15 mouse cellular contexts compared by ENCODE assay signal in genomic region chr4:54646459-54646858, GRCm38 (mm10).
DNase-seq lines count a peak whose midpoint lies in the region; ATAC-seq and TF ChIP-seq lines count a peak whose summit lies in the region.
"Had no signal": no experiment of that assay in that cellular context is flagged by ENCODE, and none has a peak within 500 bp of the region (broad histone marks: within the 10 kb centered on the region; RNA-seq: fewer than 3 reads in every experiment).

No protein-coding gene starts in this region.

- DNase-seq in heart, postnatal 4 days, result no peak
- no peak for DNase-seq in neural tube, embryonic 10.5 days (ENCODE audit: extremely low spot score, low spot score)
- peak; percentile 27 to 39 for DNase-seq in layer of hippocampus, postnatal 10 days (ENCODE audit: low spot score in 2 of 2)
- no peak for DNase-seq in T-cell, adult 2 months (ENCODE audit: low spot score)
- DNase-seq in gastrocnemius, adult 8-10 months (ENCODE audit: low spot score in 2 of 2), result no peak
- DNase-seq: cerebellum, postnatal 14 days; gastrocnemius, adult 2 months; liver, embryonic 13.5 days; lung, postnatal 4 days; thymus, postnatal 14 days had no signal

- no peak for TF ChIP-seq CTCF in olfactory bulb, adult 2 months (IDR thresholded peaks at IDR 0.05; ENCODE audit: insufficient read depth, low read depth, low read length)

- no peaks in the 10 kb centered on the region for H3K36me3 ChIP-seq in heart, embryonic 13.5 days
- no peaks in the 10 kb centered on the region for H3K36me3 ChIP-seq in neural tube, embryonic 13.5 days
- H3K36me3 ChIP-seq: liver, embryonic 13.5 days had no signal

- H3K4me1 ChIP-seq in heart, embryonic 13.5 days, result peaks cover 27% of the 10 kb centered on the region
- H3K4me1 ChIP-seq in neural tube, embryonic 13.5 days (replicated peaks), result peaks cover 7% of the 10 kb centered on the region
- peaks cover 5% of the 10 kb centered on the region for H3K4me1 ChIP-seq in olfactory bulb, adult 2 months (ENCODE audit: control insufficient read depth, insufficient read depth, low read length)
- H3K4me1 ChIP-seq: liver, embryonic 13.5 days had no signal

- no peak overlapping the region for H3K9ac ChIP-seq in heart, embryonic 13.5 days
- no peak overlapping the region for H3K9ac ChIP-seq in neural tube, embryonic 13.5 days
- H3K9ac ChIP-seq: liver, embryonic 13.5 days had no signal

- H3K4me2 ChIP-seq in heart, embryonic 13.5 days, result peak overlapping the region; percentile 46
- no peak overlapping the region for H3K4me2 ChIP-seq in neural tube, embryonic 13.5 days
- H3K4me2 ChIP-seq: liver, embryonic 13.5 days had no signal

- H3K4me3 ChIP-seq in heart, embryonic 13.5 days, result no peak overlapping the region
- no peak overlapping the region for H3K4me3 ChIP-seq in neural tube, embryonic 13.5 days
- no peak overlapping the region for H3K4me3 ChIP-seq in olfactory bulb, adult 2 months (ENCODE audit: insufficient read depth, low read depth, low read length)
- H3K4me3 ChIP-seq: gastrocnemius, adult 2 months; liver, embryonic 13.5 days; myocyte had no signal

- TF ChIP-seq POLR2A in olfactory bulb, adult 2 months (IDR thresholded peaks at IDR 0.05; ENCODE audit: insufficient read depth, low read depth, low read length), result no peak

- WGBS in heart, embryonic 13.5 days, result 39% methylated on average over 8 of the region's 8 CpGs
- 58% methylated on average over 8 of the region's 8 CpGs for WGBS in neural tube, embryonic 13.5 days
- 18% methylated on average over 8 of the region's 8 CpGs for WGBS in olfactory bulb, adult 2 months

- ATAC-seq in heart, embryonic 13.5 days (ENCODE audit: extremely low read depth, insufficient number of reproducible peaks, low FRiP score, low TSS enrichment), result no peak
- ATAC-seq in neural tube, embryonic 13.5 days (ENCODE audit: low read depth), result no peak

- H3K9me3 ChIP-seq in heart, embryonic 13.5 days, result no peaks in the 10 kb centered on the region
- no peaks in the 10 kb centered on the region for H3K9me3 ChIP-seq in neural tube, embryonic 13.5 days
- H3K9me3 ChIP-seq: liver, embryonic 13.5 days had no signal

- peak overlapping the region; percentile 48 for H3K27ac ChIP-seq in heart, embryonic 13.5 days (replicated peaks)
- peak overlapping the region; percentile 39; the same call in 1 of the 2 replicates for H3K27ac ChIP-seq in neural tube, embryonic 13.5 days (replicated peaks)
- 0 out of 2 replicates have a peak overlapping the region, but pooled peaks have one; percentile 44 for H3K27ac ChIP-seq in olfactory bulb, adult 2 months (ENCODE audit: insufficient read depth, low read depth, low read length)
- H3K27ac ChIP-seq: gastrocnemius, adult 2 months; kidney, postnatal 0 days; liver, embryonic 13.5 days had no signal

- no peaks in the 10 kb centered on the region for H3K27me3 ChIP-seq in heart, embryonic 13.5 days (replicated peaks)
- H3K27me3 ChIP-seq in neural tube, embryonic 13.5 days, result no peaks in the 10 kb centered on the region
- H3K27me3 ChIP-seq: liver, embryonic 13.5 days had no signal

Comparison
In these comparisons a context has a peak if more than half of its experiments do, and no peak if none do; other contexts are left out.
1. DNase-seq: peak in layer of hippocampus, postnatal 10 days (2 of 2); none in heart, postnatal 4 days (single experiment), neural tube, embryonic 10.5 days (single experiment), T-cell, adult 2 months (single experiment) and gastrocnemius, adult 8-10 months (0 of 2).
2. Peak in every context shown above with its lines, with median percentiles within 50 percentile points of each other: H3K27ac ChIP-seq.